Mouse (Mus musculus): ENCODE measurements around the gene Cd200r3. TPM values are rescaled to one million over a fixed set of nuclear protein-coding genes. Genes with fewer than 3 reads are reported as not detected.

Gene Cd200r3
- total RNA-seq, 2 experiments from 2014 or later: not detected

DNA sequence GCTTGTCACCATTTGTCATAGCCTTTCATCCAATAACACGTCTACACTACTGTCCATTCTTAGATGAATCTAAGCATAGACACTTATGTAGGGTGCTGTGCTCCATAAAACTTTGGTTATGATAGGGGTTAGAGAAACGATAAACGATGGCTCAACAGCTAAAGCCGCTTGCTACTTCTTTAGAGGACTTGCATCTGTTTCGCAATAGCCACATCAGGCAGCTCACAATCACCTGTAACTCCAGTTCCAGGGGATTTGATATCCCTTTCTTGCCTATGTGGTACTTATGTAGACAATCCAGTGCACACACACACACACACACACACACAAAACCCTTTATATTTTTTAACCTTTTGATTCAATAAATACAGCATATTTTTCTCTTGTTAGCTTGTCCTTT, 85.6 kb downstream of the Cd200r3 start:
- DNase-seq: no peak
- intact Hi-C loops (cut with DNase I): loop anchor here (10.0 kb wide), 1 partner anchor 304 kb away; the partner anchor contains the start of gene Nepro

DNA sequence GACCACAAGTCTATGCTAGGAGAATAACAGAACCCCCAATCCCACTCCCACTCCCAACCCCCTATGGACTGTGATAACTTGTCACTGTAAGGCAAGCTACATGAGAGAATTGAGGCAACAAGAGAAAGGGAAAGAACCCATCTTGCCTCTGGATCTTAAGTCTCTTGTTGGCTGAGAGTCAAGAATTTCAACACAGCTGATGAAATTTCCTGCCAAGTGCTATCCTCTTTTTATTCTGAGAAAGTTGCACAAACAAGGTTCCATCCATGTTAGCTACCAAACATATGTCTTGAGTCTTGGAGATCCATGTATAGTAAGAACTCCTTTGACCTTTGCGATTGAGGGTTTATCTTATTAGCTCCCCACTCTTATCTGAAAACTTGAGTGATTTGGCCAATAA, 86.0 kb downstream of the Cd200r3 start:
- intact Hi-C loops (cut with DNase I): loop anchor here (10.0 kb wide), 1 partner anchor 305 kb away; the partner anchor contains the start of gene Nepro

DNA sequence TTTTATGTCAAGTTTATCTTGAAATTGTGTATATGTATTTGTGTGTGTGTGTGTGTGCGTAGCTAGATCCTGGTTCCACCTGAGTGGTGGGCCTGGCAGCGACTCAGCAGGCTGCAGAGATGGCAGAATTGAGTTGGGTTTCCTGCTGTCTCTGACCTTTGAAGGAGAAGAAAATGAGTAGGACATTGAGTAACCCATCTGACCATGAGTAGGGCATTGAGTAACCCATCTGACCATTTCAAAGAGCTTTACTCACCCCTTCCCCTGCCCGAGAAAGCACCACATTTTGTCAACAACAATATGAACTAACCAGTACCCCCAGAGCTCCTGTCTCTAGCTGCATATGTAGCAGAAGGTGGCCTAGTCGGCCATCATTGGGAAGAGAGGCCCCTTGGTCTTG, 86.6 kb downstream of the Cd200r3 start:
- no peak for DNase-seq
- intact Hi-C loops (cut with DNase I): no loop called here

More for the DNA sequence above, 86.0 kb downstream of the Cd200r3 start:
- DNase-seq: peak; percentile 28 to 37

DNA sequence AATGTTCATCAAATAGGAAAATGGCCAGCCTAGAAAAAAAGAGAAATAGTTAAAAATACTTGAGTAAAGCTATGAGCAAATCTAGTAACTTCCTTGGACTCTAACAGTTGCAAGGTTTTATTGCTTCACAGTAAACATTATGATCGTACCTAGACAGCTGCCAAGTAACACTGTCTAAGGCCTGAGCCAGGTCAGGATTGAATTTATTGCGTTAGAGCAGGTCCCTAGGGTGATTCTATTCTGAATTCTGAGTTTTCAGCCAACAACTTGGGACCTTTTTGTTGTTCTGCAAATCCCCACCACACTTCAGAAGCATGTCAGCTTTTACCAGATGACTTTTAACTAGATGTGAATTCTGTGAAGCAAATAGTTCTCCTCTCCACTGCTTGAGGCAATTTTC, 87.3 kb downstream of the Cd200r3 start:
- intact Hi-C loops (cut with DNase I): no loop called here
- DNase-seq: peak; percentile 34 to 36

Other genes with a start within 250 kb of the Cd200r3 start
- gene Nepro, start 219.4 kb upstream of the Cd200r3 start, total RNA-seq (2021): 1 to 10 TPM; 5.4 to 5.9 TPM
- 10 to 100 TPM; 13.3 to 13.8 TPM for gene Gtpbp8, start 197.3 kb upstream of the Cd200r3 start, total RNA-seq (2021)
- under 1 TPM; 0.20 to 0.50 TPM for gene Cd200r1, start 177.9 kb upstream of the Cd200r3 start, total RNA-seq (2021)
- not detected for gene Cd200r4, start 131.9 kb upstream of the Cd200r3 start, total RNA-seq (2021)
- gene Cd200r2, start 76.6 kb upstream of the Cd200r3 start, total RNA-seq (2021): not detected
- 100 to 1,000 TPM; 123 to 128 TPM for gene Ccdc80, start 149.7 kb downstream of the Cd200r3 start, total RNA-seq (2021)
- gene Slc35a5, start 215.0 kb downstream of the Cd200r3 start, total RNA-seq (2021): 10 to 100 TPM; 11.7 to 14.7 TPM
- 10 to 100 TPM; 25.7 to 25.9 TPM for gene Atg3, start 215.1 kb downstream of the Cd200r3 start, total RNA-seq (2021)